ENCODE assay signal across 17 mouse cellular contexts in the genomic region with DNA sequence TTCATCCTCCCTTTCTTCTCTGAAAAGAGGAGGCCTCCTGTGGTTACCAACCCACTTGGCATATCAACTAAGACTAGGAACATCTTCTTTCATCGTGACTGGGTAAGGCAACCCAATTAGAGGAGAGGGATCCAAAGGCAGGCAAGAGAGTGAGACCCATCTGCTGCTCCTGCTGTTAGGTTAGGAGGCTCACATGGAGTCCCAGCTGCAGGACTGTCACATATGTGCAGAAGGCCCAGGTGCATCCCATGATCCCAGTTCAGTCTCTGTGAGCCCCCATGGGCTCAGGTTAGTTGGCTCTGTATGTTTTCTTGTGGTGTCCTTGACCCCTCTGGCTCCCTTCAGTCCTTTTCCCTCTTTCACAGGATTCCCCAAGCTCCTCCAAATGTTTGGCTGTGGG.
"Had no signal": no experiment of that assay in that cellular context is flagged by ENCODE, and none has a peak within 500 bp of the region (broad histone marks: within the 10 kb centered on the region; RNA-seq: fewer than 3 reads in every experiment).

No protein-coding gene starts in this region.

- H3K4me3 ChIP-seq: midbrain, embryonic 10.5 days; midbrain, embryonic 15.5 days; myocyte; neural tube, embryonic 13.5 days; neural tube, embryonic 15.5 days had no signal

- H3K9me3 ChIP-seq: midbrain, embryonic 10.5 days; midbrain, embryonic 15.5 days; neural tube, embryonic 13.5 days; neural tube, embryonic 15.5 days had no signal

- H3K36me3 ChIP-seq: midbrain, embryonic 10.5 days; midbrain, embryonic 15.5 days; neural tube, embryonic 13.5 days; neural tube, embryonic 15.5 days had no signal

- ATAC-seq: midbrain, embryonic 15.5 days had no signal

- DNase-seq: lung, adult 18-20 months; lung, embryonic 14.5 days; lung, postnatal 10 days; lung, postnatal 4 days; retina, postnatal 1 day; right cerebral cortex, adult 18-20 months; right cerebral cortex, postnatal 25 days; right cerebral cortex, postnatal 4 days; spleen, adult 18-20 months; thymus, adult 18-20 months; thymus, postnatal 14 days; thymus, postnatal 36 days had no signal

- H3K27me3 ChIP-seq: midbrain, embryonic 15.5 days; neural tube, embryonic 13.5 days; neural tube, embryonic 15.5 days had no signal

- H3K9ac ChIP-seq: lung, embryonic 14.5 days; midbrain, embryonic 15.5 days; neural tube, embryonic 13.5 days; neural tube, embryonic 15.5 days had no signal

- H3K4me1 ChIP-seq: neural tube, embryonic 15.5 days had no signal

- H3K27ac ChIP-seq: midbrain, embryonic 10.5 days; midbrain, embryonic 15.5 days; neural tube, embryonic 13.5 days; neural tube, embryonic 15.5 days had no signal

- H3K4me2 ChIP-seq: lung, embryonic 14.5 days; midbrain, embryonic 15.5 days; neural tube, embryonic 13.5 days; neural tube, embryonic 15.5 days had no signal
